Mouse (Mus musculus): Measurements from ENCODE around the gene Mrpl34. TPM values are rescaled to one million over a fixed set of nuclear protein-coding genes. Genes with fewer than 3 reads are reported as not detected.

Mrpl34 gene
- polyA plus RNA-seq, 1 experiment from 2014 or later, result 239 TPM

DNA sequence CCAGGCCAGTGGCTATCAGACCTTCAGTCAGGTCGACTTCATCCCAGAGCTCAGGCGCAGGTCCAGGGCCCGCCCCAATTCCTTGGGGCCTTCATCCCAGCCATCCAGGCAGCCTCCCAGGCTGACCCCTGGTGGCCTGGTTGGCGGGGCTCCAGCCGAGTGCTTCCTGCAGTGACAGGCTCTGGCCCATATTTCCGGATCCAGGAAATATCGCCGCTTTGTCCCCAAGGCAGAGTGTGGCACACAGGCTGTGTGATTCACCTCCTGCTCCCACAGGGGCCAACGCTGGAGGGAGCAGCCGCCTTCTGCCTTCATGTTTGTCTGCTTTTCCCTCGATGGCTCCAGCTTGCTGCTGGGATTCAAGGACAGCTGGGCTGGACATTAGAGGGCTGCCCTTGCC is 31.7 kb downstream of the Mrpl34 start:
- Histone ChIP-seq H3K27ac (ENCODE audit: low read depth, low read length) (no peak overlapping the region), H3K4me3 (ENCODE audit: low read depth, low read length) (no peak overlapping the region), H3K36me3 (ENCODE audit: control insufficient read depth, insufficient read depth, low read length) (0 out of 2 replicates have a peak, but pooled peaks cover 3% of the 10 kb centered on the region), H3K9ac (ENCODE audit: low read depth, low read length) (no peak overlapping the region), H3K9me3 (ENCODE audit: control insufficient read depth, low read length) (no peaks in the 10 kb centered on the region), H3K4me2 (replicated peaks; ENCODE audit: low read depth, low read length) (no peak overlapping the region), H3K4me1 (replicated peaks; ENCODE audit: control insufficient read depth, insufficient read depth, low read length) (no peaks in the 10 kb centered on the region; the same call in 1 of the 2 replicates), H3K27me3 (ENCODE audit: control insufficient read depth, insufficient read depth, low read length) (no peaks in the 10 kb centered on the region)
- DNase-seq (ENCODE audit: low spot score) (no peak), ATAC-seq (ENCODE audit: low FRiP score) (no peak)
- WGBS, result 50% methylated on average over 11 of the region's 11 CpGs

DNA sequence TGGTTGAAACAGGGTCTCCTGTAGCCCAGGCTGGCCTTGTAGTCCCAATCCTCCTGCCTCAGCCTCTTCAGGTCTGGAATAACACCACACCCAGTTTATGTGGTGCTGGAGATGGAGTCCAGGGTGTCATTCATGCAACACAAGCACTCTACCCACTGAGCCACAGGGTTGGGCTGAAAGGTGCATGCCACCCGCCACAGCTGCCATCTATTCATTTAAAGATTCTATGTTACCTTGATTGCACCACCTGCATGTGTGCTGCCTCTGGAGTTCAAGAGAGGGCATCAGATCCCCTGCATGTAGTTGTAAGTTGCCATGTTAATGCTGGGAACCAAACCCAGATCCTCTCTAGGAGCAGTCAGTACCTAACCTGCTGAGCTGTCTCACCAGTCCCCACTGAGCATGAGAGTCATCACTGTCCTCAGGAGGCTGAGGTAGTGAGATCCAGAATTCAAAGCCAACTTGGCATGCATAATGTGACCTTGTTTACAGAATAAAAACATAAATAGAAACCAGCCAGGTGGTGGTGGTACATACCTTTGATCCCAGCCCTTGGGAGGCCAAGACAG is 32.4 kb downstream of the Mrpl34 start:
- no peak overlapping the region for H3K27ac ChIP-seq (ENCODE audit: low read depth, low read length)
- H3K36me3 ChIP-seq (ENCODE audit: control insufficient read depth, insufficient read depth, low read length), result 0 out of 2 replicates have a peak, but pooled peaks cover under 1% of the 10 kb centered on the region
- no peak for ATAC-seq (ENCODE audit: low FRiP score)
- no peak overlapping the region for H3K9ac ChIP-seq (ENCODE audit: low read depth, low read length)
- no peaks in the 10 kb centered on the region; the same call in 1 of the 2 replicates for H3K4me1 ChIP-seq (replicated peaks; ENCODE audit: control insufficient read depth, insufficient read depth, low read length)
- WGBS, result 100% methylated on average over 1 of the region's 1 CpGs
- H3K4me2 ChIP-seq (replicated peaks; ENCODE audit: low read depth, low read length), result no peak overlapping the region
- H3K9me3 ChIP-seq (ENCODE audit: control insufficient read depth, low read length), result no peaks in the 10 kb centered on the region
- no peak overlapping the region for H3K4me3 ChIP-seq (ENCODE audit: low read depth, low read length)
- no peaks in the 10 kb centered on the region for H3K27me3 ChIP-seq (ENCODE audit: control insufficient read depth, insufficient read depth, low read length)
- no peak for DNase-seq (ENCODE audit: low spot score)

DNA sequence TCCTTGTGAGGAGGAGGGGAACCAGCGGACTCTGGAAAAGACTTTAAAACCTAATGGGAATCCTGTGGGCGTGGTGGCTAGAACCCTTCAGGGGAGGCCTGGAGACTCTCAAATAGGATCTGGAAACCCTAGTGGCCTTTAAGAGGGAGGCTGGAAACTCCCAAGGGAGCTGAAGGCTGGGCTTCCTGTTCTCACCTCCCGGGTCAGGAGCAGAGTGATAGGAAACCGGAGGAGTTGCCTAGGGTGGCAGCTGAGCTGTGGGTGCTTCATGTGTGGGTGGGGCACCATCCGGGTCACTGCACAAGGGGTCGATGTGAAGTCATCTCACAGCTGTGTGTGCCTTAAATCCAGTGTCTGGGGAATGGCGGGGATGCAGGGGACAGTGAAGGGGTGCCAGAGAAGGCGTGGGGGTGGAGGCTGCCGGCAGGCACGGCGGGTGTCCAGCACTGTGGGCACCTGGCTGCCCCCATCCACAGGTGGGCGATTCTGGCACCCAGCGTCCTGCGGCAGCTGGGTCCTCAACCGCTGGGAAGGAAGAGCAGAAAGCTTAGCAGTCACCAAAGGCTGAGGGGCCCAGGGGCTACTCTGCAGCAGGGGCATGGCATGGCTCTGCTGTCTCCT is 33.2 kb downstream of the Mrpl34 start:
- DNase-seq (ENCODE audit: low spot score) (no peak), ATAC-seq (ENCODE audit: low FRiP score) (no peak)
- Histone ChIP-seq H3K9me3 (ENCODE audit: control insufficient read depth, low read length) (no peaks in the 10 kb centered on the region), H3K4me3 (ENCODE audit: low read depth, low read length) (no peak overlapping the region), H3K4me2 (replicated peaks; ENCODE audit: low read depth, low read length) (no peak overlapping the region), H3K27me3 (ENCODE audit: control insufficient read depth, insufficient read depth, low read length) (no peaks in the 10 kb centered on the region), H3K4me1 (replicated peaks; ENCODE audit: control insufficient read depth, insufficient read depth, low read length) (no peaks in the 10 kb centered on the region; the same call in 1 of the 2 replicates), H3K27ac (ENCODE audit: low read depth, low read length) (0 out of 2 replicates have a peak overlapping the region, but pooled peaks have one; percentile 14), H3K36me3 (ENCODE audit: control insufficient read depth, insufficient read depth, low read length) (no peaks in the 10 kb centered on the region), H3K9ac (ENCODE audit: low read depth, low read length) (no peak overlapping the region)
- 21% methylated on average over 15 of the region's 15 CpGs for WGBS

DNA sequence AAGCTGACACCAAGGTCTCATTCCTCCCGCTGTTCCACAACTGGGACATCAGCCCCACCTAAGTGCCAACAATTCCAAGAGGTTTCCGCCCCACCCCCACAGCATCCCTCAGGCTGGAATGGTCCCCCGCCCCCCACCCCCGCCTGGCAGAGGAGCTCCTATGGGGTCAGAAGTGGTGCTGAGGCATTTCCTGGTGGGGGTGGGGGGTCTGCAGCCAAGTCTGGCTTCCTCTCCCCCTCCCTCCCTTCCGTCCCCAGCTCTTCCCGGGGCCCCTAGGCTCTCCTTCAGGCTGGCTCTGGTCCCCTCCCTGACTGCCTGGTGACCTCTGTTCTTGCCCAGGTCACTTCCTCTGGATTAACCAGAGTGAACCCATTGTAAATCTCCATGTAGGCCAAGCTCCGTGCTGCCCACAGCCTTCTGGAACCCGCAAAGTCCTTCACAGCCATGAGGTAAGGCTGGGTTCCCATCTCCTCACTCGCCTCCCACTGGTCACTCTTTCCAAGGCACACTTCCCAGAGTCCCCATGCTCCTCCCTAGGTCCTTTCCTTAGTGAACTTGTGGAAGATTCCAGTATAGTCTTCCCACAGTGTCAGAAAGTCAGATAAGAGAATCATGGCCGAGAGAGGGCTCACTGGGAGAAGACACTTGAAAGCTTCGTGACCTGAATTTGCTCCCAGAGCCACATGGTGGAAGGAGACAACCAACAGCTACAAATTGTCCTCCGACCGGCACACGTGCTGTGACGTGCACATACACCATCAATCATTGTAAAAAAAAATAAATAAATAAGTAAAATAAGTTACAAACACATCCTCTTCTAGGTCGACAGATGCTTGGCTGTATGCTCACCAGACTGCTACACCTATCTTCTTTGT is 34.3 kb downstream of the Mrpl34 start:
- 46% methylated on average over 14 of the region's 16 CpGs for WGBS
- Histone ChIP-seq H3K9me3 (ENCODE audit: control insufficient read depth, low read length) (no peaks in the 10 kb centered on the region), H3K27ac (ENCODE audit: low read depth, low read length) (no peak overlapping the region), H3K9ac (ENCODE audit: low read depth, low read length) (no peak overlapping the region), H3K4me3 (ENCODE audit: low read depth, low read length) (no peak overlapping the region), H3K36me3 (ENCODE audit: control insufficient read depth, insufficient read depth, low read length) (no peaks in the 10 kb centered on the region), H3K27me3 (ENCODE audit: control insufficient read depth, insufficient read depth, low read length) (no peaks in the 10 kb centered on the region), H3K4me2 (replicated peaks; ENCODE audit: low read depth, low read length) (no peak overlapping the region), H3K4me1 (replicated peaks; ENCODE audit: control insufficient read depth, insufficient read depth, low read length) (no peaks in the 10 kb centered on the region; the same call in 1 of the 2 replicates)
- no peak for DNase-seq (ENCODE audit: low spot score)
- ATAC-seq (ENCODE audit: low FRiP score), result no peak

DNA sequence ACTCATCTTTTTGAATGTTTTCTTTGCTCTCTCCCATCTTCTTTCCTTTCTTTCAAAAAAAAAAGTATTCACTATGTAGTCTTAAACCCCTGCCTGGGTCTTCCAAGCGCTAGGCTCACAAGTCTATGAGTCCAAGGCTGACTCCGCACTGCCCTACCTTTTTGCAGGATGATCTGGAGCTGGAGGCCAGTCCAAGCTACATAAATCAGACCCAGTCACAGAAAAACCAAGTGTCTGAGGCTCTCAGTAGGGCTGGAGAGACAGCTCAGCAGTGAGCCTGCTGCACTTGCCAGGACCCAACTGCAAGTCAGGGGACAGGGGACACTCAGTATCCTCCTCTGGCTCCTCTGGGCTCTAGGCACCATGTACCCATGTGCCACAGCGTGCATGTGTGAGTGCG is 39.6 kb downstream of the Mrpl34 start:
- H3K4me3 ChIP-seq (ENCODE audit: low read depth, low read length), result no peak overlapping the region
- H3K9ac ChIP-seq (ENCODE audit: low read depth, low read length), result no peak overlapping the region
- no peaks in the 10 kb centered on the region for H3K9me3 ChIP-seq (ENCODE audit: control insufficient read depth, low read length)
- ATAC-seq (ENCODE audit: low FRiP score) (no peak), DNase-seq (ENCODE audit: low spot score) (no peak)
- H3K36me3 ChIP-seq (ENCODE audit: control insufficient read depth, insufficient read depth, low read length), result no peaks in the 10 kb centered on the region
- peaks cover 34% of the 10 kb centered on the region for H3K27me3 ChIP-seq (ENCODE audit: control insufficient read depth, insufficient read depth, low read length)
- H3K4me2 ChIP-seq (replicated peaks; ENCODE audit: low read depth, low read length), result no peak overlapping the region
- no peak overlapping the region for H3K27ac ChIP-seq (ENCODE audit: low read depth, low read length)
- WGBS, result 91% methylated on average over 4 of the region's 4 CpGs
- H3K4me1 ChIP-seq (replicated peaks; ENCODE audit: control insufficient read depth, insufficient read depth, low read length), result peaks cover 4% of the 10 kb centered on the region; the same call in 1 of the 2 replicates

DNA sequence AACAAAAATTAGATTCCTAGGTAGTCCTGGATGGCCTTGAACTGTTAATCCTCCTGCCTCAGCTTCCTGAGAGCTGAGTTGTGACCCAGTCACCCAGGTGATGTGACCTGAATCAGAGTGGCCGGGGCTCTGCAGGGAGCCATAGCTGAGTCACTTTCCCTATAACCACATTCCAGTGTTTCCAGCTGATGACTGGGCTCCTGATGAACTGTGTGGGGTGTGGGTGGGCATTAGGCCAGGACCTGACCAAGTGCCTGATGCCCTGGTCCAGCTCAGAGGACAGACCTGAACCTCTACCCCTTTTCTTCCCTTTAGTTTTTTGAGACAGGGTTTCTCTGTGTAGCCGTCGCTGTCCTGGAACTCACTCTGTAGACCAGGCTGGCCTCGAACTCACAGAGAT is 40.6 kb downstream of the Mrpl34 start:
- Histone ChIP-seq H3K27ac (ENCODE audit: low read depth, low read length) (no peak overlapping the region), H3K9me3 (ENCODE audit: control insufficient read depth, low read length) (no peaks in the 10 kb centered on the region), H3K36me3 (ENCODE audit: control insufficient read depth, insufficient read depth, low read length) (no peaks in the 10 kb centered on the region), H3K4me2 (replicated peaks; ENCODE audit: low read depth, low read length) (no peak overlapping the region), H3K4me3 (ENCODE audit: low read depth, low read length) (no peak overlapping the region), H3K4me1 (replicated peaks; ENCODE audit: control insufficient read depth, insufficient read depth, low read length) (peaks cover 4% of the 10 kb centered on the region; the same call in 1 of the 2 replicates), H3K9ac (ENCODE audit: low read depth, low read length) (no peak overlapping the region), H3K27me3 (ENCODE audit: control insufficient read depth, insufficient read depth, low read length) (peaks cover 43% of the 10 kb centered on the region)
- WGBS, result 92% methylated on average over 4 of the region's 4 CpGs
- DNase-seq (ENCODE audit: low spot score) (no peak), ATAC-seq (ENCODE audit: low FRiP score) (no peak)

DNA sequence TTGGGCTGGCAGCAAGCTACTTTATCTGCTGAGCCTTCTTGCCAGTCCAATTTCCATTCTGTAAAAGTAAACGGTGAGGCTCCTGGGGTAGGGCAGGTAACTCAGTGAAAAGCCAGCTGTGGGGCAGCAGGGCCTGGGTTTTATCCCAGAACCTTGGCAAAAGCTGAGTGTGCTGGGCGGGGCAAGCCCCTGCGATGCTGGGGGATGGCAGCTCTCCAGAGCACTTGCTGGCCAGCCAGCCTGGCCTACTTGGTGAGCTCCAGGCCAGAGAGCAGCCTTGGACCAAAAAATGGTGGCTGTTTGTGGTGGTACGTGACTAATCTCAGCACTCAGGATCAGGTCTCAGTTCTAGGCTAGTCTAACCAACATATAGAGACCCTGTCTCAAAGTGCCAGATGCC is 41.2 kb downstream of the Mrpl34 start:
- Histone ChIP-seq H3K27me3 (ENCODE audit: control insufficient read depth, insufficient read depth, low read length) (peaks cover 43% of the 10 kb centered on the region), H3K4me2 (replicated peaks; ENCODE audit: low read depth, low read length) (no peak overlapping the region), H3K4me1 (replicated peaks; ENCODE audit: control insufficient read depth, insufficient read depth, low read length) (peaks cover 4% of the 10 kb centered on the region; the same call in 1 of the 2 replicates), H3K36me3 (ENCODE audit: control insufficient read depth, insufficient read depth, low read length) (no peaks in the 10 kb centered on the region), H3K27ac (ENCODE audit: low read depth, low read length) (no peak overlapping the region), H3K9me3 (ENCODE audit: control insufficient read depth, low read length) (no peaks in the 10 kb centered on the region), H3K9ac (ENCODE audit: low read depth, low read length) (no peak overlapping the region), H3K4me3 (ENCODE audit: low read depth, low read length) (no peak overlapping the region)
- WGBS, result 84% methylated on average over 4 of the region's 4 CpGs
- ATAC-seq (ENCODE audit: low FRiP score) (no peak), DNase-seq (ENCODE audit: low spot score) (no peak)

DNA sequence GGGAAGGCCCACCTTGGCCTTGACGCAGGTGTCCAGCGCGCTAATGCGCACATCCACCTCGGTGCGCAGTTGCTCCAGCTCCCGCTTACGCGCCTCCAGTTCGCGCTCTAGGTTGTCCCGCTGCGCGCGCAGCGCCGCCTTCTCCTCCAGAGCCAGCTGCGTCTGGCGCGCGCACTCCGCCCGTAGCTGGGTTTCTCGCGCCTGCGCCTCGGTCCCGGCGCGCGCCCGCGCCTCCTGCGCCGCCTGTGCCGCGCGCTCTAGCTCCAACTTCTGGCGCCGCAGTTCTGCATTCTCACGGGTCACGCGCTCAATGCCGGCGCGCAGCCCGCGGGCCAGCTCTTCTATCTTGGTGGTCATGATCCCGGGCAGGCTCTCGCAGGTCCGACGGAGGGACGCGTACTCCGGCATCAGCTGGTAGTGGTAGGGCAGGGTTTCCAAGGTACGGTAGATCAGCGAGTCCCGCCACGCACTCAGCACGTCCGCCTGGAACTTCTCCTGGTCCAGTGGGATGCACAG is 42.9 kb downstream of the Mrpl34 start:
- Histone ChIP-seq H3K36me3 (ENCODE audit: control insufficient read depth, insufficient read depth, low read length) (no peaks in the 10 kb centered on the region), H3K4me1 (replicated peaks; ENCODE audit: control insufficient read depth, insufficient read depth, low read length) (peaks cover 4% of the 10 kb centered on the region; the same call in 1 of the 2 replicates), H3K9me3 (ENCODE audit: control insufficient read depth, low read length) (no peaks in the 10 kb centered on the region), H3K9ac (ENCODE audit: low read depth, low read length) (no peak overlapping the region), H3K27me3 (ENCODE audit: control insufficient read depth, insufficient read depth, low read length) (peaks cover 43% of the 10 kb centered on the region), H3K4me3 (ENCODE audit: low read depth, low read length) (peak overlapping the region; percentile 37), H3K27ac (ENCODE audit: low read depth, low read length) (no peak overlapping the region), H3K4me2 (replicated peaks; ENCODE audit: low read depth, low read length) (peak overlapping the region; percentile 58)
- peak; percentile 90 for DNase-seq (ENCODE audit: low spot score)
- peak; percentile 77 for ATAC-seq (ENCODE audit: low FRiP score)
- WGBS, result under 1% methylated on average over 53 of the region's 61 CpGs

All from hindbrain, embryonic 11.5 days (tissue).